Mouse (Mus musculus) c-Kit-positive CD71-positive TER-119-negative erythroid progenitor cells, embryonic 14.5 days (primary cell): ENCODE data around the gene Stk35.

Experiments
- DNase-seq: peaks from one replicate; pipeline ENCODE4 v3.0.0-alpha.2; 2013; ENCODE audit warnings: low read depth

Stk35 gene

GRCm38 (mm10) chr2:129800271-129800903, at the start of gene Stk35:
TSS of gene Stk35 (plus strand) at chr2:129800517.
- DNase-seq = peak; percentile 77

DNA sequence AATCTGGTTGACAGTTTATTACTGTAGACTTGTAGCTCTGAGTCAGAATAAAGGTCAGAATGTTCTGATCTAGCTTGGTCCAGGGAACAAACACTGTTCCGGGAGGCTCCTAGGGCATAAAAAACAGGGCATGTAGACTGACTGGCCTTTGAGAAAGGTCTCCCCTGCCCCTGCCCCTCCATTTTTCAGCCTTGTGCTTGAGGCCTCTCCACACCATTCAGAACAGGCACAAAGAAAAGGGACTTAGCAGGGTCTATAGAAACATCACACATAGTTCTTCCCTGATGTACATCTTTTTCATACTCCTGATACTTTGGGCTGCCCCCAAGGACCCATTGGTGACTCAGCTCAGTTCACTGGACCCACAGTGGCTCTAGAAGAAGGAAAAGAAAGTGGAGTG, 18.3 kb upstream of the Stk35 start:
- DNase-seq = no peak

DNA sequence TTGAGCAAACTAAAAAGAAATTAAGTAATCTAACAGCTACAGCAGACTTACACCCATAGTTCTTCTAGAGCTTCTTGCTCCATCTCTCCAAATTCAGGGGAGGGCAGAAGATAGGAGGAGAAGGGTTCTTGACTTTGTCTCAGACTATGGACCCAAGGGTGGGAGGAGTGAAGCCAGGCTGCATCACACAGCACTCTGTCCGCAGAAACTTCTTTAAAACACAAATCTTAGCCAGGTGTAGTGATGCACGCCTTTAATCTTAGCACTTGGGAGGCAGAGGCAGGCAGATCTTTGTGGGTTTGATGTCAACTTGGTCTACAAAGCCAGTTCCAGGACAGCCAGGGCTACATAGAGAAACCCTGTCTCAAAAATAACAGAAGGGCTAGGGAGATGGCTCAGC, 3.8 kb upstream of the Stk35 start:
- DNase-seq = no peak

GRCm38 (mm10) chr2:129797709-129798108, 2.6 kb upstream of the Stk35 start:
- DNase-seq = no peak

GRCm38 (mm10) chr2:129798410-129798809, 1.9 kb upstream of the Stk35 start:
- no peak for DNase-seq

GRCm38 (mm10) chr2:129800904-129801230, 550 bp downstream of the Stk35 start:
- DNase-seq = no peak

GRCm38 (mm10) chr2:129801231-129802029, 1.1 kb downstream of the Stk35 start:
- peak; percentile 59 for DNase-seq

DNA sequence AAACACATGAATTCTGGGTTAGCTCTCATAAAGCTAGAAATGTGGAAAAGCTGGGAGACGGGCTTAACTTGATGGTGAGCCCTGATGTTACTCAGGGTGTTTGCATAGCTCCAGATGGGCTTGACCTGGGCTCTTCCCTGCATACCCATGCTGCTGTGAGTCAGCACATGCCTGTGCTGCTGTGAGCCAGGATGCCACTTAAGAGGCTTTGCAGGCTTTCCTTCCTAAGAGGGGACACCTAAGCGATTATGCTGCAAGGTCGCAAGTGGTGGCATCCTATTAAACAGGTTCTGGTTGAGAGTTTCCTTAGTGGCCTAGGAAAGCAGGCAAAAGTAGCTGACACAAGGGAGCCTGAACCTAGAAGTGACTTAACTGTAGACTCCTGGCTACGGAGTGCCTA, 5.2 kb downstream of the Stk35 start:
- no peak for DNase-seq

DNA sequence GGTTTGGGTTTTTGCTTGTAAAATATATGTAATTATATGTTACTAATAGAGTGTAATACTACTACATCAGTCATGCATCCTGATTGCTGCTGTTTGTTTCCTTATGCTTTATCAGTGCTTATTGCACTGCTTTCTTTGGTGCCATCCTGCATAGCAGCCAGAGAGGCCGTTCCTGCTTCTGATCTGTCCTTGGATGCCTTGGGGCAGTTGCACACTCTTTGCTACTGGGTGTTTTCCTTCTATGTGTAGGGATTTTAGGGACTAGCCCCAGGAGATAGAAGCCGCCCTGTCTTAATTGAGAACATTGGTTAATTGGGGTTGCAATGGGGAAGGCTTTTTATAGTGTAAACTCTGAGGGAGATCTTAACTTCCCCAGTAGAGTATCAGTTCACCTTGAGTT, 6.2 kb downstream of the Stk35 start:
- no peak for DNase-seq

GRCm38 (mm10) chr2:129810563-129810962, 10.2 kb downstream of the Stk35 start:
- no peak for DNase-seq

DNA sequence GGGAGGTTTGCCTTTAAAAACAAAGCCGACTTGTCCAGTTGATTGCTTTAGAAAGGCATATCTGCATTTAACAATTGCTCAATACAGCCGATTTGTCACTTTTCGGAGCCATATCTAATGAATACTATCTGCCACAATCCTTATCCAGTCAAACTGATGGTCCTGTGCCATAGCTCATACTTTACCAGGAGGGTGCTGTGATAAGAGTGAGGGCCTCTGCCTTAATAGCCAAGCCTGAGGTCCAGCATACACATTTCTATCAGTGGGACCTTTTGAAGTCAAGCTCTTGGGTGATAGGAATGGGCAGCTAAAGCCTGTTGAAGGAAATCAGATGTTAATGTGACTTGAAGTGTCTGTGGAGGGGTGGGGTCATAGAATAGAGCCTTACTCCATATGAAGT, 13.7 kb downstream of the Stk35 start:
- no peak for DNase-seq

GRCm38 (mm10) chr2:129815076-129815475, 14.8 kb downstream of the Stk35 start:
- DNase-seq = no peak

DNA sequence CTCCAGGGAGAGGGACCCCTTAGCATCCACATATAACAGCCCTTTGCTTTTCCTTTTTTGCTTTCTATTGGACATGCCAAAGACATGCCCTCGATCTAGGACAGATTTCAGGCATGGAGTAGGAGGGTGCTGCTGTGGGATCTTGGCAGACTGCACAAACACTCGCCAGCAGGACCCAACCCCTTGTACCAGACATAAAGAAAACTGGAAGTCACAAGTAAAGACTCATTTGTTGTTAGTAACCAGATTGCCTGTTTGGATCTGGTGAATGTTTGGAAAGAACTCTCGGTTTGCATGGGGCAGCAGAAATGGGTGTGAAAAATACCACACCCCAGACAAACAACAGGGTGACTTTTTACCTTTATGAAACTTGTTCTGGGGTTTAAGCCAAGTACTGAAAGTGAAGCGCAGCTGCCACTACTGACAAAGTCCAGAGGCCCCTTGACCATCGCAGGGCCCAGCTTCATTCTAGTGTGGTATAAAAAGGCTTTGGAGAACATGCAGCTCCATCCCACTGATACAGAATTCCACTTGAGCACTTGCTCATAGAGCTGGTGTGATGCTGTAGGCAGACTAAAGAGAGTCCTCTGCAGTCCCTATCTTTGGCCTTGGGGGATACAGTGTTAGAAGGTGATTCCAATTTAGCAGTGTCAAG, 17.4 kb downstream of the Stk35 start:
- no peak for DNase-seq

DNA sequence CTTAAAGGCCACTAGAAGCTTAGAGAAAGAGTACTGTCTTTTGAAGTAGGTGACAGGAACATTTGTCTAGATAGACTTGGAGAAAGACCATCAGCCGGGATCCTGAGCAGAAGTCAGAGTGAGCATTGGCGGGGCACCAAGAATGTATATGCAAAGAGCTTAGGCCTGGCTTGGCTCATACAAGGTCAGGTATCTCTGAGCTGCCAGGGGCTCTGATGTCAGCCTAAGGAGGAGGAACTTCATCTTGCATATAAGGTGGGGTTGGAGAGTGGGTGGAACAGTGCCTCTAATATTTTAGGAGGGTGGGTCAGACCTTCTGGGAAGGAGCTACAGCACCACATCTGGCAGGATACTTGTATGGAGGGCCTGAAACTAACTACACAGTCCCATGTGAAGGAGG, 18.6 kb downstream of the Stk35 start:
- no peak for DNase-seq

- no peak for DNase-seq
Measured at GRCm38 (mm10) chr2:129819531-129819930, 19.2 kb downstream of the Stk35 start.

- no peak for DNase-seq
Measured at GRCm38 (mm10) chr2:129819951-129820350, 19.6 kb downstream of the Stk35 start.

DNA sequence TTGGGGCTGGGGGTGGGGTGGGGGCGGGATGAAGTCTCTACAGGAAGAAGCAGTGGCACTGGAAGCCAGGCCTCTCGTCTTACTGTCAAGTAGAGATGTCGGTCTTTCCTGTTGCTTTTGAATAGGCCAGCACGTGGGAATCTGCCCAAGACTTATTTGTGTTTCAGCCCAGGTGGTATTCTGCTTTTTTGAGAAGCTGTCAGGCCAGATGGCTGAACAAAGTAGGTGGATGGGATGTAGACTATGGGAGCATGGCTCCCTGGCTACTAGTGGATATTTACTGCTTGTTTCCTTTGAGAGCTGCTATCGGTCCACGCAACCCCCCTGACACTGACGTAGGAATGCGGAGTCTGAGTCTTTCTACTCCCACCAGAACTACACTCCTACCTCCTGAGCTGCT, 20.7 kb downstream of the Stk35 start:
- DNase-seq = no peak

- no peak for DNase-seq
Measured at GRCm38 (mm10) chr2:129821568-129821967, 21.3 kb downstream of the Stk35 start.

GRCm38 (mm10) chr2:129823310-129823709, 23.0 kb downstream of the Stk35 start:
- no peak for DNase-seq

GRCm38 (mm10) chr2:129824254-129824653, 23.9 kb downstream of the Stk35 start:
- DNase-seq = no peak

- DNase-seq = no peak
Measured at GRCm38 (mm10) chr2:129826141-129826540, 25.8 kb downstream of the Stk35 start.

DNA sequence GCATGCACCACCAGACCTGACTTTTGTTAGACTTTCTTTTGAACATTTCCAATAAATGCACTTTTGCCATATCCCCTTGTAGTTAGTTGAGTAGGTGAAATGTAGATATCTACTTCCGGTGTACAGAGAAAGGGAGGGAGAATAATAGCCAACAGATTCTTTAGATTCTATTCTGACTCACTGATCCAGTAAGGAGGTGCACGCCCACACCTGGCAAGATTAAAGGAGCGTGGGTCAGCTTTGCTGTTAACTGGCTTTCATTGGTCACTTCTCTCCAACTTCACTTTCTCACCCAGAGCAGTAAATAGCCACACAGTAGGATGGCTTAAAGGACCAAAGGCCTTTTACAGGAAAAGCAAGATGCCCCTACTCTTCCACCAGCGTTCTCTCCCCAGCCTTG, 32.7 kb downstream of the Stk35 start:
- DNase-seq = no peak

- DNase-seq = no peak
Measured at GRCm38 (mm10) chr2:129834221-129834620, 33.9 kb downstream of the Stk35 start.
